ENCODE assay signal across 17 mouse cellular contexts in genomic region chr3:58226447-58227321, GRCm38 (mm10).
A peak's percentile ranks its signal among the peaks of the same experiment; 100 is the strongest.
DNase-seq lines count a peak whose midpoint lies in the region; ATAC-seq lines count a peak whose summit lies in the region.
"Had no signal": no experiment of that assay in that cellular context is flagged by ENCODE, and none has a peak within 500 bp of the region (broad histone marks: within the 10 kb centered on the region; RNA-seq: fewer than 3 reads in every experiment).

No protein-coding gene starts in this region.

- no peak overlapping the region for H3K4me2 ChIP-seq in hindbrain, embryonic 14.5 days (replicated peaks)
- no peak overlapping the region for H3K4me2 ChIP-seq in hindbrain, embryonic 12.5 days (replicated peaks)
- H3K4me2 ChIP-seq in neural tube, embryonic 11.5 days (ENCODE audit: low read depth) = no peak overlapping the region
- no peak overlapping the region for H3K4me2 ChIP-seq in midbrain, embryonic 16.5 days (ENCODE audit: low read length)
- H3K4me2 ChIP-seq in neural tube, embryonic 14.5 days (ENCODE audit: low read depth, low read length) = no peak overlapping the region
- no peak overlapping the region for H3K4me2 ChIP-seq in forebrain, embryonic 13.5 days
- H3K4me2 ChIP-seq: heart, embryonic 12.5 days had no signal

- no peak overlapping the region for H3K27ac ChIP-seq in hindbrain, embryonic 14.5 days
- H3K27ac ChIP-seq in hindbrain, embryonic 12.5 days = no peak overlapping the region
- H3K27ac ChIP-seq in neural tube, embryonic 11.5 days (ENCODE audit: low read depth, low read length) = no peak overlapping the region
- H3K27ac ChIP-seq in midbrain, embryonic 16.5 days (ENCODE audit: low read length) = no peak overlapping the region
- H3K27ac ChIP-seq in neural tube, embryonic 14.5 days (ENCODE audit: low read depth, low read length) = no peak overlapping the region; the same call in 1 of the 2 replicates
- H3K27ac ChIP-seq in forebrain, embryonic 13.5 days = no peak overlapping the region
- H3K27ac ChIP-seq: embryonic facial prominence, embryonic 10.5 days; gastrocnemius, adult 2 months had no signal

- no peaks in the 10 kb centered on the region for H3K27me3 ChIP-seq in hindbrain, embryonic 14.5 days (ENCODE audit: control insufficient read depth, insufficient read depth, low read length)
- H3K27me3 ChIP-seq in hindbrain, embryonic 12.5 days = no peaks in the 10 kb centered on the region
- no peaks in the 10 kb centered on the region for H3K27me3 ChIP-seq in neural tube, embryonic 11.5 days (ENCODE audit: control insufficient read depth, insufficient read depth, low read length)
- H3K27me3 ChIP-seq in midbrain, embryonic 16.5 days (ENCODE audit: control insufficient read depth, insufficient read depth, low read depth, low read length) = no peaks in the 10 kb centered on the region
- H3K27me3 ChIP-seq in neural tube, embryonic 14.5 days (ENCODE audit: control insufficient read depth, insufficient read depth, low read length) = no peaks in the 10 kb centered on the region
- H3K27me3 ChIP-seq in forebrain, embryonic 13.5 days = no peaks in the 10 kb centered on the region
- H3K27me3 ChIP-seq: heart, embryonic 12.5 days had no signal

- H3K36me3 ChIP-seq in hindbrain, embryonic 14.5 days (replicated peaks; ENCODE audit: control insufficient read depth, insufficient read depth) = no peaks in the 10 kb centered on the region
- H3K36me3 ChIP-seq in hindbrain, embryonic 12.5 days = no peaks in the 10 kb centered on the region
- no peaks in the 10 kb centered on the region for H3K36me3 ChIP-seq in neural tube, embryonic 11.5 days (ENCODE audit: control insufficient read depth, insufficient read depth, low read length)
- no peaks in the 10 kb centered on the region for H3K36me3 ChIP-seq in midbrain, embryonic 16.5 days (ENCODE audit: control insufficient read depth, insufficient read depth, low read length)
- no peaks in the 10 kb centered on the region for H3K36me3 ChIP-seq in neural tube, embryonic 14.5 days (ENCODE audit: control insufficient read depth, insufficient read depth, low read length)
- H3K36me3 ChIP-seq in forebrain, embryonic 13.5 days (ENCODE audit: poor library complexity, severe bottlenecking) = no peaks in the 10 kb centered on the region
- H3K36me3 ChIP-seq: embryonic facial prominence, embryonic 10.5 days; heart, embryonic 12.5 days had no signal

- no peak overlapping the region for H3K9ac ChIP-seq in hindbrain, embryonic 14.5 days
- no peak overlapping the region for H3K9ac ChIP-seq in hindbrain, embryonic 12.5 days
- H3K9ac ChIP-seq in neural tube, embryonic 11.5 days (ENCODE audit: low read length) = no peak overlapping the region
- H3K9ac ChIP-seq in midbrain, embryonic 16.5 days (ENCODE audit: low read depth, low read length) = no peak overlapping the region
- no peak overlapping the region for H3K9ac ChIP-seq in neural tube, embryonic 14.5 days (replicated peaks; ENCODE audit: low read depth, low read length)
- H3K9ac ChIP-seq in forebrain, embryonic 13.5 days = no peak overlapping the region
- H3K9ac ChIP-seq: heart, embryonic 12.5 days had no signal

- 62% methylated on average over 7 of the region's 7 CpGs for WGBS in hindbrain, embryonic 14.5 days
- 80% methylated on average over 7 of the region's 7 CpGs for WGBS in hindbrain, embryonic 12.5 days
- 77% methylated on average over 7 of the region's 7 CpGs for WGBS in neural tube, embryonic 11.5 days
- 69% methylated on average over 7 of the region's 7 CpGs for WGBS in midbrain, embryonic 16.5 days
- WGBS in neural tube, embryonic 14.5 days = 51% methylated on average over 7 of the region's 7 CpGs
- 85% methylated on average over 7 of the region's 7 CpGs for WGBS in forebrain, embryonic 13.5 days

- no peak overlapping the region for H3K4me3 ChIP-seq in hindbrain, embryonic 14.5 days (replicated peaks; ENCODE audit: low read length)
- no peak overlapping the region for H3K4me3 ChIP-seq in hindbrain, embryonic 12.5 days
- no peak overlapping the region for H3K4me3 ChIP-seq in neural tube, embryonic 11.5 days (ENCODE audit: low read depth, low read length)
- H3K4me3 ChIP-seq in midbrain, embryonic 16.5 days (ENCODE audit: low read depth, low read length) = no peak overlapping the region
- no peak overlapping the region for H3K4me3 ChIP-seq in neural tube, embryonic 14.5 days (ENCODE audit: low read depth, low read length)
- H3K4me3 ChIP-seq in forebrain, embryonic 13.5 days = no peak overlapping the region
- H3K4me3 ChIP-seq: embryonic facial prominence, embryonic 10.5 days; gastrocnemius, adult 2 months; heart, embryonic 12.5 days had no signal

- H3K4me1 ChIP-seq in hindbrain, embryonic 14.5 days (replicated peaks; ENCODE audit: control insufficient read depth, insufficient read depth, low read length) = no peaks in the 10 kb centered on the region
- H3K4me1 ChIP-seq in hindbrain, embryonic 12.5 days = no peaks in the 10 kb centered on the region
- no peaks in the 10 kb centered on the region for H3K4me1 ChIP-seq in neural tube, embryonic 11.5 days (ENCODE audit: control insufficient read depth, insufficient read depth, low read length)
- H3K4me1 ChIP-seq in midbrain, embryonic 16.5 days (ENCODE audit: control insufficient read depth, insufficient read depth, low read length) = no peaks in the 10 kb centered on the region
- H3K4me1 ChIP-seq in neural tube, embryonic 14.5 days (ENCODE audit: control insufficient read depth, insufficient read depth, low read length) = 0 out of 2 replicates have a peak, but pooled peaks cover 4% of the 10 kb centered on the region
- no peaks in the 10 kb centered on the region for H3K4me1 ChIP-seq in forebrain, embryonic 13.5 days
- H3K4me1 ChIP-seq: embryonic facial prominence, embryonic 10.5 days had no signal

- 0 out of 2 replicates have a peak, but pooled peaks have one; percentile 37 for ATAC-seq in hindbrain, embryonic 14.5 days (ENCODE audit: low FRiP score)
- no peak for ATAC-seq in hindbrain, embryonic 12.5 days (ENCODE audit: low FRiP score)
- peak; percentile 73; the same call in 1 of the 2 replicates for ATAC-seq in neural tube, embryonic 11.5 days (ENCODE audit: insufficient read depth, low FRiP score, low TSS enrichment)
- peak; percentile 62 for ATAC-seq in midbrain, embryonic 16.5 days
- peak; percentile 79 for ATAC-seq in neural tube, embryonic 14.5 days (ENCODE audit: low read depth)
- ATAC-seq in forebrain, embryonic 13.5 days = no peak
- ATAC-seq: forebrain, embryonic 14.5 days had no signal

- DNase-seq in hindbrain, embryonic 14.5 days (ENCODE audit: low spot score) = no peak
- peak; percentile 16 for DNase-seq in neural tube, embryonic 11.5 days (ENCODE audit: low spot score)
- DNase-seq in neural tube, embryonic 10.5 days (ENCODE audit: extremely low spot score, low spot score) = no peak
- DNase-seq in kidney, postnatal 36 days = no peak
- DNase-seq: adrenal gland, postnatal 10 days; cerebellum, adult 11-12 months; cerebellum, adult 9-11 months; gastrocnemius, adult 2 months; gastrocnemius, postnatal 25 days; heart, postnatal 4 days had no signal

- H3K9me3 ChIP-seq in hindbrain, embryonic 14.5 days (ENCODE audit: control insufficient read depth, low read length) = no peaks in the 10 kb centered on the region
- H3K9me3 ChIP-seq in hindbrain, embryonic 12.5 days (replicated peaks) = no peaks in the 10 kb centered on the region
- H3K9me3 ChIP-seq in neural tube, embryonic 11.5 days (ENCODE audit: control insufficient read depth, low read length) = no peaks in the 10 kb centered on the region
- H3K9me3 ChIP-seq in midbrain, embryonic 16.5 days (replicated peaks; ENCODE audit: control insufficient read depth, low read length, poor library complexity, severe bottlenecking) = no peaks in the 10 kb centered on the region
- H3K9me3 ChIP-seq in neural tube, embryonic 14.5 days (ENCODE audit: control insufficient read depth, low read length) = no peaks in the 10 kb centered on the region
- H3K9me3 ChIP-seq in forebrain, embryonic 13.5 days (replicated peaks) = no peaks in the 10 kb centered on the region
- H3K9me3 ChIP-seq: embryonic facial prominence, embryonic 10.5 days; heart, embryonic 12.5 days had no signal

Comparison
In these comparisons a context has a peak if more than half of its experiments do, and no peak if none do; other contexts are left out.
1. ATAC-seq: peak in hindbrain, embryonic 14.5 days (single experiment), neural tube, embryonic 11.5 days (single experiment), midbrain, embryonic 16.5 days (single experiment) and neural tube, embryonic 14.5 days (single experiment); none in hindbrain, embryonic 12.5 days (single experiment) and forebrain, embryonic 13.5 days (single experiment).